Mouse (Mus musculus) limb, embryonic 11.5 days (tissue): ENCODE results near the gene Rap1b. TPM values are rescaled to one million over a fixed set of nuclear protein-coding genes. Genes with fewer than 3 reads are reported as not detected.

Source experiments
- ATAC-seq: fragments of 200-750 bp; cut with Nextera tagmentation; 2 replicates; pipeline ENCODE4 v1.8.0; 2017; ENCODE audit warnings: low read depth; ENCODE audit not compliant: insufficient number of reproducible peaks, low FRiP score, low TSS enrichment
- DNase-seq: peaks from one replicate; pipeline ENCODE4 v3.0.0-alpha.2; 2015; ENCODE audit warnings: low spot score
- H3K27ac ChIP-seq: fragments of 300-500 bp; sonication (generic); replicated peaks from 2 replicates; pipeline ENCODE4 v1.5.1; 2014; ENCODE audit warnings: low read depth, mild to moderate bottlenecking, low read length
- H3K27me3 ChIP-seq: fragments of 300-500 bp; sonication (generic); 2 replicates; pipeline ENCODE4 v1.6.1; 2014; ENCODE audit warnings: mild to moderate bottlenecking, low read length, mixed read lengths; ENCODE audit not compliant: control insufficient read depth, insufficient read depth
- H3K36me3 ChIP-seq: fragments of 300-500 bp; sonication (generic); 2 replicates; pipeline ENCODE4 v1.6.1; 2014; ENCODE audit warnings: mild to moderate bottlenecking, low read length, moderate library complexity, mixed read lengths; ENCODE audit not compliant: control insufficient read depth, insufficient read depth
- H3K4me1 ChIP-seq: fragments of 300-500 bp; sonication (generic); 2 replicates; pipeline ENCODE4 v1.6.1; 2014; ENCODE audit warnings: low read length, mixed read lengths; ENCODE audit not compliant: control insufficient read depth, insufficient read depth
- H3K4me2 ChIP-seq: fragments of 300-500 bp; sonication (generic); 2 replicates; pipeline ENCODE4 v1.6.1; 2014; ENCODE audit warnings: low read depth, mild to moderate bottlenecking, moderate library complexity; ENCODE audit not compliant: severe bottlenecking
- H3K4me3 ChIP-seq: fragments of 300-500 bp; sonication (generic); 2 replicates; pipeline ENCODE4 v1.5.1; 2014; ENCODE audit warnings: low read depth, low read length
- H3K9ac ChIP-seq: fragments of 300-500 bp; sonication (generic); 2 replicates; pipeline ENCODE4 v1.6.1; 2014; ENCODE audit warnings: mild to moderate bottlenecking, low read length
- H3K9me3 ChIP-seq: fragments of 300-500 bp; sonication (generic); 2 replicates; pipeline ENCODE4 v1.6.1; 2016; ENCODE audit warnings: low read length; ENCODE audit not compliant: control insufficient read depth
- WGBS: fragments of 180-500 bp; shearing (Covaris S2); extraction: QIAGEN DNeasy Blood & Tissue Kit; methylation state at CpG from one replicate; pipeline ENCODE4 v1.1.7; 2014; 5-methylcytosine and 5-hydroxymethylcytosine counted together
- polyA plus RNA-seq: library from polyadenylated mRNA; unstranded; fragments of >200 nt; fragmentation: Nextera tagmentation; extraction: Ambion mirVana; gene quantifications from 2 replicates; pipeline ENCODE4 v1.2.1, GENCODE M21; 2014

Gene Rap1b
- polyA plus RNA-seq, 1 experiment from 2014 or later: 167 TPM

GRCm38 (mm10) chr10:117840431-117840995 lies 5.3 kb downstream of the Rap1b start:
- no peaks in the 10 kb centered on the region for H3K9me3 ChIP-seq
- H3K4me1 ChIP-seq: no peaks in the 10 kb centered on the region
- no peaks in the 10 kb centered on the region for H3K27me3 ChIP-seq
- no peak for ATAC-seq
- H3K4me2 ChIP-seq: no peak overlapping the region
- H3K9ac ChIP-seq: no peak overlapping the region
- no peak overlapping the region for H3K27ac ChIP-seq
- H3K4me3 ChIP-seq: no peak overlapping the region
- 89% methylated on average over 5 of the region's 5 CpGs for WGBS
- H3K36me3 ChIP-seq: no peaks in the 10 kb centered on the region
- DNase-seq: no peak

GRCm38 (mm10) chr10:117839737-117840136 lies 6.1 kb downstream of the Rap1b start:
- Histone ChIP-seq H3K9me3 (no peaks in the 10 kb centered on the region), H3K27ac (no peak overlapping the region), H3K27me3 (no peaks in the 10 kb centered on the region), H3K4me3 (no peak overlapping the region), H3K4me2 (no peak overlapping the region), H3K4me1 (no peaks in the 10 kb centered on the region), H3K36me3 (no peaks in the 10 kb centered on the region), H3K9ac (no peak overlapping the region)
- no peak for DNase-seq
- WGBS: 91% methylated on average over 3 of the region's 3 CpGs
- no peak for ATAC-seq

GRCm38 (mm10) chr10:117838924-117839323 lies 6.9 kb downstream of the Rap1b start:
- ATAC-seq: no peak
- WGBS: 92% methylated on average over 3 of the region's 3 CpGs
- DNase-seq: no peak
- Histone ChIP-seq H3K27ac (no peak overlapping the region), H3K4me2 (no peak overlapping the region), H3K4me3 (no peak overlapping the region), H3K9ac (no peak overlapping the region), H3K4me1 (no peaks in the 10 kb centered on the region), H3K27me3 (no peaks in the 10 kb centered on the region), H3K9me3 (no peaks in the 10 kb centered on the region), H3K36me3 (no peaks in the 10 kb centered on the region)

GRCm38 (mm10) chr10:117836354-117836753 lies 9.5 kb downstream of the Rap1b start:
- no peak for DNase-seq
- WGBS: 86% methylated on average over 2 of the region's 2 CpGs

GRCm38 (mm10) chr10:117835453-117835852 lies 10.4 kb downstream of the Rap1b start:
- no peak overlapping the region for H3K9ac ChIP-seq
- DNase-seq: no peak
- WGBS: 39% methylated on average over 5 of the region's 5 CpGs
- no peak overlapping the region for H3K4me3 ChIP-seq
- ATAC-seq: no peak
- H3K36me3 ChIP-seq: no peaks in the 10 kb centered on the region
- no peak overlapping the region for H3K4me2 ChIP-seq
- H3K27ac ChIP-seq: no peak overlapping the region
- no peaks in the 10 kb centered on the region for H3K4me1 ChIP-seq
- H3K27me3 ChIP-seq: no peaks in the 10 kb centered on the region
- H3K9me3 ChIP-seq: no peaks in the 10 kb centered on the region

More at GRCm38 (mm10) chr10:117836354-117836753, 9.5 kb downstream of the Rap1b start:
- Histone ChIP-seq H3K27me3 (no peaks in the 10 kb centered on the region), H3K36me3 (no peaks in the 10 kb centered on the region), H3K4me2 (no peak overlapping the region), H3K4me1 (no peaks in the 10 kb centered on the region), H3K9ac (no peak overlapping the region), H3K9me3 (no peaks in the 10 kb centered on the region), H3K4me3 (no peak overlapping the region), H3K27ac (no peak overlapping the region)
- no peak for ATAC-seq

- ATAC-seq (no peak), DNase-seq (no peak)
- H3K9me3 ChIP-seq: no peaks in the 10 kb centered on the region
- H3K27me3 ChIP-seq: no peaks in the 10 kb centered on the region
- no peak overlapping the region for H3K27ac ChIP-seq
- H3K36me3 ChIP-seq: no peaks in the 10 kb centered on the region
- H3K9ac ChIP-seq: no peak overlapping the region
- no peaks in the 10 kb centered on the region for H3K4me1 ChIP-seq
- 95% methylated on average over 3 of the region's 3 CpGs for WGBS
- no peak overlapping the region for H3K4me2 ChIP-seq
- H3K4me3 ChIP-seq: no peak overlapping the region
Measured at GRCm38 (mm10) chr10:117830797-117831196, 15.0 kb downstream of the Rap1b start.

- H3K4me3 ChIP-seq: no peak overlapping the region
- no peak overlapping the region for H3K27ac ChIP-seq
- no peaks in the 10 kb centered on the region for H3K36me3 ChIP-seq
- H3K27me3 ChIP-seq: no peaks in the 10 kb centered on the region
- no peak for ATAC-seq
- no peaks in the 10 kb centered on the region for H3K4me1 ChIP-seq
- no peak for DNase-seq
- WGBS: 93% methylated on average over 7 of the region's 7 CpGs
- no peak overlapping the region for H3K9ac ChIP-seq
- H3K4me2 ChIP-seq: no peak overlapping the region
- no peaks in the 10 kb centered on the region for H3K9me3 ChIP-seq
Measured at GRCm38 (mm10) chr10:117829472-117830155, 16.2 kb downstream of the Rap1b start.

- 87% methylated on average over 4 of the region's 4 CpGs for whole genome bisulfite sequencing
- no peaks in the 10 kb centered on the region for H3K4me1 ChIP-seq
- no peak for ATAC-seq
Measured at GRCm38 (mm10) chr10:117829022-117829421, 16.8 kb downstream of the Rap1b start.

More at GRCm38 (mm10) chr10:117829022-117829421, 16.8 kb downstream of the Rap1b start:
- H3K36me3 ChIP-seq: peaks cover 4% of the 10 kb centered on the region; the same call in 1 of the 2 replicates
- H3K4me3 ChIP-seq: no peak overlapping the region
- no peak overlapping the region for H3K4me2 ChIP-seq
- no peak for DNase-seq
- H3K27ac ChIP-seq: no peak overlapping the region
- no peaks in the 10 kb centered on the region for H3K27me3 ChIP-seq
- H3K9me3 ChIP-seq: no peaks in the 10 kb centered on the region
- H3K9ac ChIP-seq: no peak overlapping the region
